In the genomic region with DNA sequence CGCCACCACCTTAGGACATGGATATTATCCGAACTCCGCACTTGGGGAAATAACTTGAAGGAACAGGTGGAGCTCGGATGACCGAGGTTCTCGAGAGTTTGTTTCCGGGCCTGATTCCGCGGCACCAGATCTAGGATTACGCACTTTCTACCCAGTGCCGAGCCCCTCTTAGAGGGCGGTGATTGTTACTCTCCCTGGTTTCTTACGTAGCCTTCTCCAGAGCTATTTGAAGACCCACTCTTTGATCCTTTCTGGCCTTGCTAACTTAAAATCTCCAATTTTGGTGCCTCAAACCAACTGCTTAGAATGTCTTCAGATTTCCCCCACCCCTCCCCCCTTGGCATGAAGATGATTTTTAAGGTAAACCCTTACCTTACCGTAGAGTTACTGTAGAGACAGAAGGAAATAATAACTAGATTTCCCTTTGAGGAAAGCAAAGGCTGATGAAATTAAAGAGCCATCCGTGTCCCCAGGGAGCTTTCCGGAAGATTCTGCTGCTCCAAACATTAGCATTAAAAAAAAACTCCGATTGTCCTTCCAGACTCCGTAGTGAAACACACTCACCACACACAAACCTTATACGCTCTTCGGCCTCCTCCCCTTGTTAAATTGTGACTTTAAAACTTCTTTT, we compare ENCODE assay signal across 8 mouse cellular contexts. TPM values are rescaled to one million over a fixed set of nuclear protein-coding genes. Genes with fewer than 3 reads are reported as not detected.
DNase-seq lines count a peak whose midpoint lies in the region; ATAC-seq and TF ChIP-seq lines count a peak whose summit lies in the region.

No protein-coding gene starts in this region.

- peak overlapping the region; percentile 47; the same call in 1 of the 2 replicates for H3K9ac ChIP-seq in kidney, embryonic 14.5 days (ENCODE audit: low read depth, low read length)
- no peak overlapping the region for H3K9ac ChIP-seq in hindbrain, embryonic 11.5 days (ENCODE audit: low read depth, low read length)
- H3K9ac ChIP-seq in midbrain, embryonic 14.5 days (replicated peaks; ENCODE audit: low read length), result no peak overlapping the region

- no peak for TF ChIP-seq POLR2A in bone marrow, adult 2 months (IDR thresholded peaks at IDR 0.05; ENCODE audit: borderline replicate concordance, control insufficient read depth, low read depth, low read length)

- H3K4me2 ChIP-seq in kidney, embryonic 14.5 days (replicated peaks; ENCODE audit: low read depth, low read length), result peak overlapping the region; percentile 67
- peak overlapping the region; percentile 65 for H3K4me2 ChIP-seq in hindbrain, embryonic 11.5 days (replicated peaks; ENCODE audit: low read depth, low read length)
- H3K4me2 ChIP-seq in midbrain, embryonic 14.5 days (ENCODE audit: low read length), result peak overlapping the region; percentile 62

- peak overlapping the region; percentile 59 for H3K4me3 ChIP-seq in kidney, embryonic 14.5 days (ENCODE audit: low read length)
- peak overlapping the region; percentile 99 for H3K4me3 ChIP-seq in bone marrow, adult 2 months (replicated peaks; ENCODE audit: control insufficient read depth, low read depth, low read length)
- H3K4me3 ChIP-seq in hindbrain, embryonic 11.5 days (ENCODE audit: low read depth, low read length), result peak overlapping the region; percentile 54
- peak overlapping the region; percentile 43 for H3K4me3 ChIP-seq in midbrain, embryonic 14.5 days (replicated peaks; ENCODE audit: low read depth, low read length)

- no peak; the same call in 1 of the 2 replicates for TF ChIP-seq CTCF in bone marrow, adult 2 months (IDR thresholded peaks at IDR 0.05; ENCODE audit: control insufficient read depth, insufficient read depth, low read length)

- H3K27me3 ChIP-seq in kidney, embryonic 14.5 days (ENCODE audit: control insufficient read depth, insufficient read depth, low read length), result peaks cover 58% of the 10 kb centered on the region
- peaks cover 53% of the 10 kb centered on the region for H3K27me3 ChIP-seq in hindbrain, embryonic 11.5 days (ENCODE audit: control insufficient read depth, insufficient read depth, low read length)
- peaks cover 58% of the 10 kb centered on the region for H3K27me3 ChIP-seq in midbrain, embryonic 14.5 days (ENCODE audit: control insufficient read depth, insufficient read depth, low read length)

- H3K36me3 ChIP-seq in kidney, embryonic 14.5 days (ENCODE audit: control insufficient read depth, insufficient read depth, low read length), result no peaks in the 10 kb centered on the region
- no peaks in the 10 kb centered on the region for H3K36me3 ChIP-seq in hindbrain, embryonic 11.5 days (ENCODE audit: control insufficient read depth, insufficient read depth, low read length)
- H3K36me3 ChIP-seq in midbrain, embryonic 14.5 days (ENCODE audit: control insufficient read depth, insufficient read depth, low read length), result no peaks in the 10 kb centered on the region

- DNase-seq in kidney, postnatal 14 days, result no peak
- DNase-seq in hindbrain, embryonic 11.5 days (ENCODE audit: low spot score), result no peak
- DNase-seq in midbrain, embryonic 14.5 days, result peak; percentile 46
- DNase-seq in layer of hippocampus, adult 9-11 months, result no peak
- no peak for DNase-seq in gastrocnemius, postnatal 4 days (ENCODE audit: low spot score in 2 of 2)
- no peak for DNase-seq in urinary bladder, postnatal 10 days (ENCODE audit: low spot score)

- no peaks in the 10 kb centered on the region; the same call in 1 of the 2 replicates for H3K4me1 ChIP-seq in kidney, embryonic 14.5 days (ENCODE audit: control insufficient read depth, insufficient read depth, low read length)
- H3K4me1 ChIP-seq in bone marrow, adult 2 months (ENCODE audit: control insufficient read depth, insufficient read depth, low read length), result peaks cover 3% of the 10 kb centered on the region
- H3K4me1 ChIP-seq in hindbrain, embryonic 11.5 days (replicated peaks; ENCODE audit: control insufficient read depth, insufficient read depth, low read length), result 0 out of 2 replicates have a peak, but pooled peaks cover 5% of the 10 kb centered on the region
- peaks cover 12% of the 10 kb centered on the region; the same call in 1 of the 2 replicates for H3K4me1 ChIP-seq in midbrain, embryonic 14.5 days (ENCODE audit: control insufficient read depth, insufficient read depth, low read length)

- 3% methylated on average over 20 of the region's 20 CpGs for WGBS in kidney, embryonic 14.5 days
- WGBS in bone marrow, adult 2 months, result 5% methylated on average over 20 of the region's 20 CpGs
- 2% methylated on average over 20 of the region's 20 CpGs for WGBS in hindbrain, embryonic 11.5 days
- 2% methylated on average over 20 of the region's 20 CpGs for WGBS in midbrain, embryonic 14.5 days

- H3K27ac ChIP-seq in kidney, embryonic 14.5 days (ENCODE audit: low read depth, low read length), result no peak overlapping the region
- peak overlapping the region; percentile 100 for H3K27ac ChIP-seq in bone marrow, adult 2 months (ENCODE audit: control insufficient read depth, insufficient read depth, low read depth, low read length, poor library complexity)
- no peak overlapping the region for H3K27ac ChIP-seq in hindbrain, embryonic 11.5 days (ENCODE audit: low read depth, low read length)
- H3K27ac ChIP-seq in midbrain, embryonic 14.5 days (replicated peaks; ENCODE audit: low read depth, low read length), result no peak overlapping the region

- ATAC-seq in kidney, embryonic 14.5 days (ENCODE audit: low FRiP score, low TSS enrichment), result no peak
- ATAC-seq in hindbrain, embryonic 11.5 days (ENCODE audit: low FRiP score), result no peak
- no peak for ATAC-seq in midbrain, embryonic 14.5 days (ENCODE audit: low FRiP score, low TSS enrichment)

- no peaks in the 10 kb centered on the region for H3K9me3 ChIP-seq in kidney, embryonic 14.5 days (ENCODE audit: control insufficient read depth, low read length)
- H3K9me3 ChIP-seq in hindbrain, embryonic 11.5 days (ENCODE audit: control insufficient read depth, low read length), result no peaks in the 10 kb centered on the region
- no peaks in the 10 kb centered on the region for H3K9me3 ChIP-seq in midbrain, embryonic 14.5 days (ENCODE audit: control insufficient read depth, low read length)

RNA-seq across cellular contexts. Expression of gene Zc3hav1, which starts 0.4 kb away (rescaled TPM):
- polyA plus RNA-seq in kidney, embryonic 14.5 days (2014; fragmentation: Nextera tagmentation; extraction: Ambion mirVana), result 2.1 and 3.4 TPM in 2 replicates
- 45.5 and 46.8 TPM in 2 replicates for polyA plus RNA-seq in bone marrow, adult 2 months (2011; ENCODE audit: insufficient read depth, insufficient read length, low replicate concordance, missing spikeins)
- polyA plus RNA-seq in hindbrain, embryonic 11.5 days (2014; fragmentation: Nextera tagmentation; extraction: Ambion mirVana), result 1.7 and 1.9 TPM in 2 replicates
- polyA plus RNA-seq in midbrain, embryonic 14.5 days (2014; fragmentation: Nextera tagmentation; extraction: Ambion mirVana), result 0.74 and 1.8 TPM in 2 replicates
- 10 to 100 TPM; 15.9 to 17.0 TPM for total RNA-seq in gastrocnemius, postnatal 4 days (2021)

RNA-seq across cellular contexts. Expression of gene Ttc26, which starts 26.4 kb away (rescaled TPM):
- polyA plus RNA-seq in kidney, embryonic 14.5 days (2014; fragmentation: Nextera tagmentation; extraction: Ambion mirVana), result 5.1 and 10.9 TPM in 2 replicates
- 0.61 and 1.2 TPM in 2 replicates for polyA plus RNA-seq in bone marrow, adult 2 months (2011; ENCODE audit: insufficient read depth, insufficient read length, low replicate concordance, missing spikeins)
- polyA plus RNA-seq in hindbrain, embryonic 11.5 days (2014; fragmentation: Nextera tagmentation; extraction: Ambion mirVana), result 14.3 and 14.8 TPM in 2 replicates
- 4.7 and 6.0 TPM in 2 replicates for polyA plus RNA-seq in midbrain, embryonic 14.5 days (2014; fragmentation: Nextera tagmentation; extraction: Ambion mirVana)
- 1 to 10 TPM; 4.3 TPM for total RNA-seq in gastrocnemius, postnatal 4 days (2021)

RNA-seq across cellular contexts. Expression of gene Zc3hav1l, which starts 55.8 kb away (rescaled TPM):
- polyA plus RNA-seq in kidney, embryonic 14.5 days (2014; fragmentation: Nextera tagmentation; extraction: Ambion mirVana), result 10.9 and 14.9 TPM in 2 replicates
- 0.93 and 2.2 TPM in 2 replicates for polyA plus RNA-seq in bone marrow, adult 2 months (2011; ENCODE audit: insufficient read depth, insufficient read length, low replicate concordance, missing spikeins)
- polyA plus RNA-seq in hindbrain, embryonic 11.5 days (2014; fragmentation: Nextera tagmentation; extraction: Ambion mirVana), result 13.9 and 14.9 TPM in 2 replicates
- polyA plus RNA-seq in midbrain, embryonic 14.5 days (2014; fragmentation: Nextera tagmentation; extraction: Ambion mirVana), result 8.1 and 10.2 TPM in 2 replicates
- 10 to 100 TPM; 11.0 to 11.9 TPM for total RNA-seq in gastrocnemius, postnatal 4 days (2021)

Comparison
In these comparisons a context has a peak if more than half of its experiments do, and no peak if none do; other contexts are left out.
1. H3K4me3 ChIP-seq: peak in every context shown above with its lines; median percentile 99 in bone marrow, adult 2 months; 59 in kidney, embryonic 14.5 days; 54 in hindbrain, embryonic 11.5 days; 43 in midbrain, embryonic 14.5 days.
2. RNA of gene Zc3hav1, which starts 0.4 kb away (polyA plus RNA-seq): 45.5 to 46.8 TPM in bone marrow, adult 2 months; 2.1 to 3.4 TPM in kidney, embryonic 14.5 days, 0.74 to 1.8 TPM in midbrain, embryonic 14.5 days and 1.7 to 1.9 TPM in hindbrain, embryonic 11.5 days; every median in the first group is over 10 times any median in the second.
3. Peak in every context shown above with its lines, with median percentiles within 50 percentile points of each other: H3K4me2 ChIP-seq.